Mouse (Mus musculus): ENCODE measurements at regions not wholly inside any gene's neighbourhood (a gene's known extent, or its start where the extent isn't known, plus 50 kb on each side); places are given as distances from the start of the nearest gene placed in this dataset.

- no peaks in the 10 kb centered on the region for H3K9me3 ChIP-seq (replicated peaks)
- H3K4me3 ChIP-seq (replicated peaks), result no peak overlapping the region
- no peak for ATAC-seq (ENCODE audit: insufficient number of reproducible peaks, low FRiP score, low TSS enrichment, low read depth)
- no peaks in the 10 kb centered on the region for H3K36me3 ChIP-seq
- H3K27ac ChIP-seq (replicated peaks), result no peak overlapping the region
- H3K9ac ChIP-seq, result no peak overlapping the region
- no peaks in the 10 kb centered on the region for H3K4me1 ChIP-seq
- H3K4me2 ChIP-seq (replicated peaks), result no peak overlapping the region
- H3K27me3 ChIP-seq, result no peaks in the 10 kb centered on the region
- WGBS, result 63% methylated on average over 2 of the region's 2 CpGs
These were observed 146.8 kb downstream of the Cd55b start for GRCm38 (mm10) chr1:130276005-130276404.

- Histone ChIP-seq H3K4me1 (no peaks in the 10 kb centered on the region), H3K27me3 (no peaks in the 10 kb centered on the region), H3K9ac (no peak overlapping the region), H3K27ac (replicated peaks) (no peak overlapping the region), H3K4me2 (replicated peaks) (no peak overlapping the region), H3K36me3 (no peaks in the 10 kb centered on the region), H3K4me3 (replicated peaks) (no peak overlapping the region), H3K9me3 (replicated peaks) (no peaks in the 10 kb centered on the region)
- 48% methylated on average over 4 of the region's 4 CpGs for WGBS
- no peak for ATAC-seq (ENCODE audit: insufficient number of reproducible peaks, low FRiP score, low TSS enrichment, low read depth)
These were observed 148.3 kb downstream of the Cd55b start for GRCm38 (mm10) chr1:130274470-130274869.

- ATAC-seq (ENCODE audit: insufficient number of reproducible peaks, low FRiP score, low TSS enrichment, low read depth), result no peak
- H3K4me3 ChIP-seq (replicated peaks), result no peak overlapping the region
- H3K4me1 ChIP-seq, result no peaks in the 10 kb centered on the region
- H3K9ac ChIP-seq, result no peak overlapping the region
- no peak overlapping the region for H3K27ac ChIP-seq (replicated peaks)
- no peaks in the 10 kb centered on the region for H3K9me3 ChIP-seq (replicated peaks)
- H3K4me2 ChIP-seq (replicated peaks), result no peak overlapping the region
- WGBS, result 79% methylated on average over 2 of the region's 2 CpGs
- no peaks in the 10 kb centered on the region for H3K36me3 ChIP-seq
- H3K27me3 ChIP-seq, result no peaks in the 10 kb centered on the region
These were observed 152.4 kb downstream of the Cd55b start for GRCm38 (mm10) chr1:130270457-130270856.
